Mouse (Mus musculus) heart, embryonic 12.5 days (tissue): ENCODE results near the gene Gm20708. TPM values are rescaled to one million over a fixed set of nuclear protein-coding genes. Genes with fewer than 3 reads are reported as not detected.

ENCODE experiments used
- ATAC-seq: fragments of 200-750 bp; cut with Nextera tagmentation; 2 replicates; pipeline ENCODE4 v1.8.0; 2017; ENCODE audit warnings: moderate TSS enrichment, moderate library complexity; ENCODE audit not compliant: insufficient number of reproducible peaks, low FRiP score
- H3K27ac ChIP-seq: fragments of 300-500 bp; sonication (generic); 2 replicates; pipeline ENCODE4 v1.5.1; 2016; ENCODE audit warnings: mild to moderate bottlenecking, moderate library complexity; ENCODE audit not compliant: poor library complexity, severe bottlenecking
- H3K27me3 ChIP-seq: fragments of 300-500 bp; sonication (generic); replicated peaks from 2 replicates; pipeline ENCODE4 v1.6.1; 2016; ENCODE audit warnings: mild to moderate bottlenecking, moderate library complexity
- H3K36me3 ChIP-seq: fragments of 300-500 bp; sonication (generic); 2 replicates; pipeline ENCODE4 v1.6.1; 2016; ENCODE audit warnings: mild to moderate bottlenecking, moderate library complexity
- H3K4me1 ChIP-seq: fragments of 300-500 bp; sonication (generic); replicated peaks from 2 replicates; pipeline ENCODE4 v1.6.1; 2016; ENCODE audit warnings: mild to moderate bottlenecking
- H3K4me2 ChIP-seq: fragments of 300-500 bp; sonication (generic); 2 replicates; pipeline ENCODE4 v1.6.1; 2016; ENCODE audit warnings: mild to moderate bottlenecking, moderate library complexity
- H3K4me3 ChIP-seq: fragments of 300-500 bp; sonication (generic); 2 replicates; pipeline ENCODE4 v1.5.1; 2016; ENCODE audit warnings: mild to moderate bottlenecking
- H3K9ac ChIP-seq: fragments of 300-500 bp; sonication (generic); 2 replicates; pipeline ENCODE4 v1.6.1; 2016; ENCODE audit warnings: mild to moderate bottlenecking, moderate library complexity
- H3K9me3 ChIP-seq: fragments of 300-500 bp; sonication (generic); replicated peaks from 2 replicates; pipeline ENCODE4 v1.6.1; 2016; ENCODE audit warnings: mild to moderate bottlenecking, moderate library complexity
- WGBS: fragments of 180-500 bp; shearing (Covaris S2); methylation state at CpG from one replicate; pipeline ENCODE4 v1.1.7; 2016; 5-methylcytosine and 5-hydroxymethylcytosine counted together
- polyA plus RNA-seq: library from polyadenylated mRNA; unstranded; fragments of >200 nt; fragmentation: Nextera tagmentation; extraction: Ambion mirVana; gene quantifications from 2 replicates; pipeline ENCODE4 v1.2.1, GENCODE M21; 2016

The Gm20708 gene
- polyA plus RNA-seq, 1 experiment from 2014 or later = 0.78 TPM

DNA sequence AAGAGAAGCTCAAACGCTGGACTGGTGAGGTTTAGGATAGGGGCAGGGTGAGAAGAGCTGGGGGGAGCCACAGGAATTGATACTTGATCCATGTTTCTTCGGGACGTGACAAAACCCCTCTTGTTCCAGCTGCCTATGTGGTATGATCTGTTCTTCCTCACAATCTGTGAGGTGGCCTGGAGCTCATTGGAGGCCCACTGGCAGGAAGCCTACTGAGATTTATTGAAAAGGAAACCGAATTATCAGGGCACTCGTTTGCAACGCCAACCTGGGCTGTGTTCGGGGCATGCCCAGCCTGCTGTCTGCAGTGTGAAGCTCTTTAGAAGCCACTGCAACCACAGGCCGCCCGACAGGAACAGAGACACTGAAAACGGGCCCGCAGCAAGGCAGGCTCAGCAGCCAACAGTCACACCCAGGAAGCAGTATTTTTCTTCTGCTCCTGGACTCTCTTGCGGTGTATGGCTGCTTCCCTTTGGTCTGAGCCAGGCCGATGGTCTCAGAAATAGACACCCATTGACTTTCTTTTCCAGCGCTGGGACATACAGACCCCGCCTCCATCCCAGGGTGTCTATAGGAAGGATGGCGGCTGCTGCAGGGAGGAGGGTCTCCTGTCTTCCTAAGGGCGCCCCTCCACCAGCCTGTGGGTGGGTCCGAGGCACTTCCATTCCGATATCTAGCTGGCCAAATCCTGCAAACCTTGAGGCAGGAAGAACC lies 39.0 kb downstream of the Gm20708 start:
- Histone ChIP-seq H3K4me2 (peak overlapping the region; percentile 86), H3K4me3 (peak overlapping the region; percentile 74), H3K27me3 (no peaks in the 10 kb centered on the region), H3K9ac (peak overlapping the region; percentile 85), H3K36me3 (peaks cover 23% of the 10 kb centered on the region), H3K27ac (peak overlapping the region; percentile 97), H3K4me1 (peaks cover 27% of the 10 kb centered on the region), H3K9me3 (no peaks in the 10 kb centered on the region)
- ATAC-seq = peak; percentile 68
- WGBS = 8% methylated on average over 19 of the region's 19 CpGs

DNA sequence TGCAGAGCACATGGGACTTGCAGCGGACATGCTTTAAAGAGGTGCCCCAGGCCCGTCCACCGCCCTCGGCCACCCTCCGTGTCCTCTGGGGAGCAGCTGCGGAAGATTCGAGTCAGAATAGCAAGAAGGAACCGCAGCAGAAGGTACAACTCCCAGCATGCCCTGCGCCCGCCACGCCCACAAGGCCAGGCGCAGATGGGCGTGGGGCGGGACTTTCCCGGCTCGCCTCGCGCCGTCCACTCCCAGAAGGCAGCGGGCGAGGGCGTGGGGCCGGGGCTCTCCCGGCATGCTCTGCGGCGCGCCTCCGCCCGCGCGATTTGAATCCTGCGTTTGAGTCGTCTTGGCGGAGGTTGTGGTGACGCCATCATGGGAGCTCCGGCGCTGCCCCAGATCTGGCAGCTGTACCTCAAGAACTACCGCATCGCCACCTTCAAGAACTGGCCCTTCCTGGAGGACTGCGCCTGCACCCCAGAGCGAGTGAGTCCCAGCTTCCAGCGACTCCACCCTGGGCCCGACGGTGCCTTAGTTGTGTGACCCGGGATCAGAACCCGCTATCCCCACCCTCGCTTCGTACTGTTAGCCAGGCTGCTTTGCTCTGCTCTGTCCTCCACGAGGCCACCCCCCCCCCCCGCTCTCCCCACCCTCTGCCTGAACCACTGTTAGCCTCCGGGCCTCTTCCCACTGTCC lies 39.7 kb downstream of the Gm20708 start, which contains the start of gene Birc5:
Gene Birc5 (plus strand): TSS at position 267 of the 687 bp plus-strand sequence.
- ATAC-seq = peak; percentile 96
- H3K9me3 ChIP-seq = no peaks in the 10 kb centered on the region
- peaks cover 30% of the 10 kb centered on the region for H3K36me3 ChIP-seq
- H3K27ac ChIP-seq = peak within 1 kb of the TSS; percentile 97
- peak within 1 kb of the TSS; percentile 74 for H3K4me3 ChIP-seq
- peak within 1 kb of the TSS; percentile 86 for H3K4me2 ChIP-seq
- peak within 1 kb of the TSS; percentile 85 for H3K9ac ChIP-seq
- WGBS = under 1% methylated on average over 51 of the region's 51 CpGs
- H3K27me3 ChIP-seq = no peaks in the 10 kb centered on the region
- peaks cover 27% of the 10 kb centered on the region for H3K4me1 ChIP-seq

DNA sequence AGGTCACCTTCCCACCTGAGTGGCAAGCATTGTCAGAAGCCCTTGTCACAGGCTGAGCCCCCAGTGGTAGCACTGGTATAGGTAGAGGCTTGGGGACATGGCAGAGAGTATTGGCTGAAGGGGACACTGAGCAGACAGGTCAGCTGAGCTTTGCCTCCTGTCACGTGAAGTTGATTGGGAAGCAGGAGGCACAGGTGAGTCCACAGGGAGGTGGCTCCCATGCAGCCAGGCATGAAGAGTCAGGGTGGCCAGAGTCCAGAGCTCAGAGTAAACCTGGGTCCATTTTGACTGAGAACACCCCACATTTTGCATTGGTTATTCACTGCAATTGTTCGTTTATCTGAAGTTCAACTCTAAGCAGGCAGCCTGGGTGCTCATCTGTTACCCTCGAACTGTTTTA lies 43.4 kb downstream of the Gm20708 start:
- Histone ChIP-seq H3K9ac (no peak overlapping the region), H3K36me3 (peaks cover 63% of the 10 kb centered on the region)
- WGBS = 91% methylated on average over 3 of the region's 3 CpGs

GRCm38 (mm10) chr11:117854241-117854640 lies 44.8 kb downstream of the Gm20708 start:
- Histone ChIP-seq H3K4me3 (no peak overlapping the region), H3K4me2 (no peak overlapping the region), H3K4me1 (peaks cover 17% of the 10 kb centered on the region), H3K27me3 (peaks cover 13% of the 10 kb centered on the region), H3K36me3 (peaks cover 65% of the 10 kb centered on the region), H3K27ac (no peak overlapping the region), H3K9ac (no peak overlapping the region), H3K9me3 (no peaks in the 10 kb centered on the region)
- no peak for ATAC-seq
- WGBS = 88% methylated on average over 9 of the region's 9 CpGs

More for the DNA sequence above, 43.4 kb downstream of the Gm20708 start:
- no peak overlapping the region for H3K27ac ChIP-seq
- H3K4me1 ChIP-seq = peaks cover 23% of the 10 kb centered on the region
- no peaks in the 10 kb centered on the region for H3K9me3 ChIP-seq
- H3K4me3 ChIP-seq = no peak overlapping the region
- no peaks in the 10 kb centered on the region for H3K27me3 ChIP-seq
- no peak for ATAC-seq
- H3K4me2 ChIP-seq = no peak overlapping the region

DNA sequence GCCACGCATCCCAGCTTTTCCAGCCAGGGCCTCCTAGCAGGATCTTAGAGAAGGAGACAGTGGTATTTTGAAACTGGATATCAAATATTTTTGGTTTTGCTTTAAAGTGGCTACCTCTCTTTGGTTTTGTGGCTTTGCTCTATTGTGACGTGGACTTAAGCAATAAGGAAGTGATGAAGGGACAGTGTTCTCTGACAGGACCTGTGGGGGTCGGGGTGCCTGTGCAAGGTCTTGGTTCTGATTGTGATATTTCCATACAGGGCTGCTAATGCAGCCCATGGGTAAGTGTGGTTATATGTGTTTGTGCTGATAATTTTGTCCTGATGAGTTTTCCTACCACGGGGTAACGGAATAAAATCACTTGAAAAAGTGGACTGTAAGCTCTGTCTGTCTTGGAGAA lies 45.9 kb downstream of the Gm20708 start:
- 93% methylated on average over 5 of the region's 5 CpGs for WGBS
- Histone ChIP-seq H3K9me3 (no peaks in the 10 kb centered on the region), H3K4me2 (no peak overlapping the region), H3K27ac (no peak overlapping the region), H3K9ac (no peak overlapping the region), H3K27me3 (peaks cover 24% of the 10 kb centered on the region), H3K36me3 (peaks cover 65% of the 10 kb centered on the region), H3K4me3 (no peak overlapping the region), H3K4me1 (peaks cover 12% of the 10 kb centered on the region)
- no peak for ATAC-seq

DNA sequence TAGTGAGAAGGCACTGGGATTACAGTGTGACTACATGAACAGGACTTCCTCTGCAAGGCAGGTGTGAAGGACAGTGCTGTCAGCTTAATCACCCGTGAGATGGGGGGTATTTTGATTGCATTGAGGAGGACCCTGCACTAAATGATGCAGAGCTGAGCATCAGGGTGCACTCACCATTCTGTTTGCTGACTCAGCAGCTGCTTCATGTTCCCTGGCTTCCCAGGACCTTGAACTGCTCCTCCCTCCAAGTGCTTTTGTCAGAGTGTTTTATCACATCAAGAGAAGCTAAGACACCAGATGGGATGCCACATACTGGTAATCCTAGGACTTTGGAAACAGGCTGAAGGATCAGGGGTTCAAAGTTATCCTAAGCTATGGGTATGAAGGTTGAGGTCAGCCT lies 46.5 kb downstream of the Gm20708 start:
- no peak for ATAC-seq
- Histone ChIP-seq H3K27ac (no peak overlapping the region), H3K27me3 (peaks cover 30% of the 10 kb centered on the region), H3K4me3 (no peak overlapping the region), H3K36me3 (peaks cover 63% of the 10 kb centered on the region), H3K9me3 (no peaks in the 10 kb centered on the region), H3K4me1 (peaks cover 12% of the 10 kb centered on the region), H3K4me2 (no peak overlapping the region), H3K9ac (no peak overlapping the region)
- WGBS = 71% methylated on average over 1 of the region's 1 CpGs

DNA sequence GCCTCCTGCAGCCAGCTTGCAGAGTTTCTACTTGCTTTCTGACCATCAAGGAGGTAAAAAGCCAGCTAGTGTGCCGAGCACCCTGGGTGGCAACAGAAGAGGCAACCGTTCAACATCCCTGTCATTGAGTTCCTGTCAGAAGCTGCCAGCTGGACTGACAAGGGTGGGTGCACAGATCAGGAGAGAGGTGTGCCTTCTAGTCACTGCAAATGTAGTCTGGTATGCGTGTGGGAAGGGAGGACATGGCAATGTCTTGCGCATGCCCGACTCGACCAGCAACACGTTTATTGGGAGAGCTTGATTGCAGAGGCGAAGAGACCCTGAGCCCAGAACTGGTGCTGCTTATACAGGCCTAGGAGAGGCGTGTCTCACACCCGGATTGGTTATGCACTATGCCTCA lies 48.0 kb downstream of the Gm20708 start:
- Histone ChIP-seq H3K4me1 (peaks cover 10% of the 10 kb centered on the region), H3K36me3 (peaks cover 52% of the 10 kb centered on the region), H3K9ac (no peak overlapping the region), H3K27ac (no peak overlapping the region), H3K4me3 (no peak overlapping the region), H3K27me3 (peaks cover 45% of the 10 kb centered on the region), H3K4me2 (no peak overlapping the region), H3K9me3 (no peaks in the 10 kb centered on the region)
- no peak for ATAC-seq
- 94% methylated on average over 10 of the region's 10 CpGs for WGBS

- Histone ChIP-seq H3K9me3 (no peaks in the 10 kb centered on the region), H3K27me3 (peaks cover 55% of the 10 kb centered on the region), H3K4me3 (no peak overlapping the region), H3K9ac (no peak overlapping the region), H3K36me3 (peaks cover 43% of the 10 kb centered on the region), H3K4me2 (no peak overlapping the region), H3K27ac (no peak overlapping the region), H3K4me1 (peaks cover 10% of the 10 kb centered on the region)
- no peak for ATAC-seq
- WGBS = 54% methylated on average over 3 of the region's 3 CpGs
Measured at GRCm38 (mm10) chr11:117858392-117858791, 48.9 kb downstream of the Gm20708 start.

DNA sequence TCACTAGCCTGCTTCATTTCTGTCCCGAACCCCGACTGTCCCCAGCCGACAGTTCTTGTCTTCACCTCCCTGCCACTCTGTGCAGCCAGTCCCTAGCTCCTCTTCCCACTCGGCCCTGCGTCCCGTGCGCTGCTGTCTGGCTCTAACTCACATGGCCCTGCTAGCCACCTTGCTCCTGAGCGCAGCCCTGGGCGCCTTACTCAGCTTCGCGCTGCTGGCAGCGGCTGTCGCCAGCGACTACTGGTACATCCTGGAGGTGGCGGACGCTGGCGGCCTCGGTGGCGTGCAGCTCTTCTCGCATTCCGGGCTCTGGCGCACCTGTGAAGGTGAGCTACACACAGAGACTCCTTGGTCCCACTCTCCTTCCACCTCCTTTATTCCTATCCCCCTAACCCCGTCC lies 51.1 kb downstream of the Gm20708 start, which contains the start of gene Tmem235:
Gene Tmem235 (plus strand): TSS at position 152 of the 400 bp plus-strand sequence.
- H3K9ac ChIP-seq = 0 out of 2 replicates have a peak within 1 kb of the TSS, but pooled peaks have one; percentile 13

GRCm38 (mm10) chr11:117863174-117863856 lies 53.8 kb downstream of the Gm20708 start:
- no peak overlapping the region for H3K9ac ChIP-seq
- H3K4me2 ChIP-seq = no peak overlapping the region
- peaks cover 10% of the 10 kb centered on the region for H3K4me1 ChIP-seq
- peaks cover 80% of the 10 kb centered on the region for H3K27me3 ChIP-seq
- no peaks in the 10 kb centered on the region for H3K36me3 ChIP-seq
- H3K9me3 ChIP-seq = no peaks in the 10 kb centered on the region
- H3K4me3 ChIP-seq = no peak overlapping the region
- 33% methylated on average over 11 of the region's 11 CpGs for WGBS
- H3K27ac ChIP-seq = no peak overlapping the region
- no peak for ATAC-seq

More for the DNA sequence above, 51.1 kb downstream of the Gm20708 start, which contains the start of gene Tmem235:
- 3% methylated on average over 23 of the region's 23 CpGs for WGBS
- Histone ChIP-seq H3K4me1 (peaks cover 10% of the 10 kb centered on the region), H3K4me2 (peak within 1 kb of the TSS; percentile 49), H3K9me3 (no peaks in the 10 kb centered on the region), H3K27ac (no peak within 1 kb of the TSS), H3K36me3 (peaks cover 24% of the 10 kb centered on the region), H3K4me3 (0 out of 2 replicates have a peak within 1 kb of the TSS, but pooled peaks have one; percentile 4), H3K27me3 (peaks cover 76% of the 10 kb centered on the region)
- ATAC-seq = no peak

DNA sequence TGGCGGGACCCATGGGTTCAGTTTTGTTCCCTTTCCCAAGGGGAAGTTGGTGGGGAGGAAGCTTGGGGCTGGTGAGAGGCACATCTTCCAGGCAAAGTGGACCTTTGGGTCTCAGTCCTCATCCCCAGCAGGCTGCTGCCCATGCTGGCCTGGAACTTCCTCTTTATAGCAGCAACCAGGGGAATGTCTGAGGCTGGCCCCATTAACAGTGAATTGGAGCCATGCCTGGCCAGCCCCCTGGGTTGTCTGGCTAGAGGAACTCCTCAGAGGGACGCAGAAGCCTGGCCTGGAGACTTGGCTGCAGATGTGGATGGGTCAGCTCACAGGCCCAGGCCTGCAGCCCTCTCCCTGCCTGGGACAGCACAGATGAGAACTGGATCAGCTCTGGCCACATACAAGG lies 55.3 kb downstream of the Gm20708 start:
- Histone ChIP-seq H3K27me3 (peaks cover 66% of the 10 kb centered on the region), H3K4me1 (peaks cover 10% of the 10 kb centered on the region)
- WGBS = 61% methylated on average over 2 of the region's 2 CpGs

More for the DNA sequence above, 55.3 kb downstream of the Gm20708 start:
- Histone ChIP-seq H3K9ac (no peak overlapping the region), H3K4me2 (no peak overlapping the region), H3K4me3 (no peak overlapping the region), H3K36me3 (no peaks in the 10 kb centered on the region), H3K27ac (no peak overlapping the region), H3K9me3 (no peaks in the 10 kb centered on the region)
- no peak for ATAC-seq
